Mouse (Mus musculus): ENCODE data around the gene A830031A19Rik. TPM values are rescaled to one million over a fixed set of nuclear protein-coding genes. Genes with fewer than 3 reads are reported as not detected.
A peak's percentile ranks its signal among the peaks of the same experiment; 100 is the strongest.

A830031A19Rik gene
- polyA plus RNA-seq, 1 experiment from 2014 or later, result not detected

DNA sequence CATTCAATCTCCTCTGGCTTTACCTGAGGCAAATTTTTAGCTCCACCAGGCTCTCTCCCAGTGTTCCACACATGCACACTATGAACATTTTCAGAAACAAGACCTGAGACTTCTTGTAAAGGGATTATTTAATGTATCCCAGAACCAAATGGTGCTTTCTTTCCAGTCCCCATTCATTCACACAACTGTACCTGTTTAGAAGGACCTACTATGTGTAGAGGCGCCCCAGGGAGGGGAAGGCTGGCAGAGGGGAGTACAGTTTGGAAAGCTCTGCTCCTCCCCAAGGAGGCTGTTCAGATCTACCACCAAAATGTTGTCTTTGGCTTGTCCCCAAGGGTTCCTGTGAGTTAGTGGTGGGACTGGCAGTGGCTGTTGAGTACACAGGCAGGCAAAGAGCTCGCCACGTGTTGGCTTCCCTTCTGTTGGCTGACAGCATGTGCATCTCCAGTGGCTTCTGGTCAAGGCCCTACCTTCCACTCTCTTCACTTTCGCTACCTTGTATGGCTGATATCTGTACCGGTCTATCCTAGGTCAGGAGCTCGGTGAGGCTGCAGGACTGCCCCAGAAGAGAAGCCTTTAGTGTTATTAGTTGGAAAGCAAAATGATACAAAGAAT lies 28.4 kb upstream of the A830031A19Rik start:
- Histone ChIP-seq H3K36me3 (0 out of 2 replicates have a peak, but pooled peaks cover 6% of the 10 kb centered on the region), H3K4me3 (no peak overlapping the region), H3K9me3 (no peaks in the 10 kb centered on the region), H3K27ac (no peak overlapping the region), H3K9ac (no peak overlapping the region), H3K4me2 (replicated peaks) (no peak overlapping the region), H3K27me3 (no peaks in the 10 kb centered on the region), H3K4me1 (peaks cover 53% of the 10 kb centered on the region)
- 78% methylated on average over 6 of the region's 6 CpGs for WGBS
- ATAC-seq (ENCODE audit: insufficient number of reproducible peaks, insufficient read depth, low FRiP score, low TSS enrichment), result no peak

DNA sequence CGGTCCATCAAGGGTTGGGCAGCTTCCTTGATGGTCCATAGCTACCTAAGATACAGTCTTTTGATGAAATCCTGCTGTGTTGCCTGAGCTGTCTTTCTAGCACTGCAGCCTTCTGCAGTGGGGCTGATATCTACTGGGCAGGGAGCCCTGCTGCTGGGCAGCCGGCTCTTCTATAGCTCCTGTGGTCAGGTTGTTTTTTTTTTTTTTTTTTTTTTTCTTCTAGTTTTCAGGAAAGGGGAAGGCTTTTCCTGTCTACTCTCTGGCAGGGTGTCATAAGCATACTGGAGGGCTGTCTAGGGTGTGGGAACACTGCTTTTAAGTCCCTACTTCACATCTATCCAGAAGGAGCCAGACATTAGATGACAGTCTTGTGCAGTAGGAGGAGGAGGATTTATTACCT lies 27.5 kb upstream of the A830031A19Rik start:
- Histone ChIP-seq H3K27ac (no peak overlapping the region), H3K9ac (no peak overlapping the region), H3K27me3 (no peaks in the 10 kb centered on the region), H3K36me3 (0 out of 2 replicates have a peak, but pooled peaks cover 6% of the 10 kb centered on the region), H3K4me3 (no peak overlapping the region), H3K4me2 (replicated peaks) (no peak overlapping the region), H3K4me1 (peaks cover 58% of the 10 kb centered on the region), H3K9me3 (no peaks in the 10 kb centered on the region)
- ATAC-seq (ENCODE audit: insufficient number of reproducible peaks, insufficient read depth, low FRiP score, low TSS enrichment), result no peak
- WGBS, result 62% methylated on average over 2 of the region's 2 CpGs

GRCm38 (mm10) chr11:24101625-24102024 lies 26.8 kb upstream of the A830031A19Rik start:
- H3K9me3 ChIP-seq, result no peaks in the 10 kb centered on the region
- H3K4me3 ChIP-seq, result no peak overlapping the region
- 88% methylated on average over 3 of the region's 3 CpGs for WGBS
- H3K9ac ChIP-seq, result no peak overlapping the region
- 0 out of 2 replicates have a peak, but pooled peaks cover 6% of the 10 kb centered on the region for H3K36me3 ChIP-seq
- peaks cover 65% of the 10 kb centered on the region for H3K4me1 ChIP-seq
- no peak overlapping the region for H3K27ac ChIP-seq
- no peaks in the 10 kb centered on the region for H3K27me3 ChIP-seq
- H3K4me2 ChIP-seq (replicated peaks), result no peak overlapping the region
- no peak for ATAC-seq (ENCODE audit: insufficient number of reproducible peaks, insufficient read depth, low FRiP score, low TSS enrichment)

DNA sequence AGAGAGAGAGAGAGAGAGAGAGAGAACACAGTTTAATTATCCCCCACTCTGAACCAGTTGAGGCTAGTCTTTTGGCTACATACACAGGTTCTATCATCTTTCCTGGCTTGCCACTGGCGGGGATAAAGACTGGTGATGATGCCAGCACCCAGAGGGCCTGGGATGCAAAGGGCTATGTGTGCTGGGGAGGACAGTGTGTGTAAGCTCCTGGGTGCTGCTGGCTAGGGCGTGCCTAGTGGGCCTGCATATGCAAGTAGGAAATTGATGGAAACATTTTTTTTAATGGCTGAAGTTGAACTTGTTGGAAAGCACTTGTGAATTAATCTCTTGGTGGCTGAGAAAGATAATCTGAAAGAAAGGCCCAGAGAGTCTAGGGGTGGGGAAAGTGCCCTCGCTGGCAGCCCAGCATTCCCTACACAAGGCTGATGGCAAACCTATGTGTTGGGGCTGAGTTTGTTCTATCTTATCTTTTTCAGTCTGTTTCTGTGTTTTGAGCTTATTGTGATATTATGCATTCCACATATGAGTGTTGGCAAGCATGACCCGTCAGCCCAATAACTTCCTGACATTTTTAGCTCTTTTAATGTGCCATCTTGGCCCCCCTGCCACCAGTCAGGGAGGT lies 25.7 kb upstream of the A830031A19Rik start:
- Histone ChIP-seq H3K9me3 (no peaks in the 10 kb centered on the region), H3K27me3 (no peaks in the 10 kb centered on the region), H3K9ac (no peak overlapping the region), H3K4me3 (no peak overlapping the region), H3K4me2 (replicated peaks) (no peak overlapping the region), H3K27ac (no peak overlapping the region), H3K36me3 (0 out of 2 replicates have a peak, but pooled peaks cover 6% of the 10 kb centered on the region), H3K4me1 (peaks cover 71% of the 10 kb centered on the region)
- 67% methylated on average over 4 of the region's 4 CpGs for WGBS
- ATAC-seq (ENCODE audit: insufficient number of reproducible peaks, insufficient read depth, low FRiP score, low TSS enrichment), result no peak

GRCm38 (mm10) chr11:24099886-24100293 lies 25.0 kb upstream of the A830031A19Rik start:
- ATAC-seq (ENCODE audit: insufficient number of reproducible peaks, insufficient read depth, low FRiP score, low TSS enrichment), result peak; percentile 45; the same call in 1 of the 2 replicates
- WGBS, result 40% methylated on average over 7 of the region's 7 CpGs
- Histone ChIP-seq H3K4me1 (peaks cover 78% of the 10 kb centered on the region), H3K27me3 (no peaks in the 10 kb centered on the region), H3K36me3 (0 out of 2 replicates have a peak, but pooled peaks cover 6% of the 10 kb centered on the region), H3K9me3 (no peaks in the 10 kb centered on the region), H3K4me3 (no peak overlapping the region), H3K4me2 (replicated peaks) (no peak overlapping the region; the same call in 1 of the 2 replicates), H3K9ac (no peak overlapping the region), H3K27ac (peak overlapping the region; percentile 58; the same call in 1 of the 2 replicates)

DNA sequence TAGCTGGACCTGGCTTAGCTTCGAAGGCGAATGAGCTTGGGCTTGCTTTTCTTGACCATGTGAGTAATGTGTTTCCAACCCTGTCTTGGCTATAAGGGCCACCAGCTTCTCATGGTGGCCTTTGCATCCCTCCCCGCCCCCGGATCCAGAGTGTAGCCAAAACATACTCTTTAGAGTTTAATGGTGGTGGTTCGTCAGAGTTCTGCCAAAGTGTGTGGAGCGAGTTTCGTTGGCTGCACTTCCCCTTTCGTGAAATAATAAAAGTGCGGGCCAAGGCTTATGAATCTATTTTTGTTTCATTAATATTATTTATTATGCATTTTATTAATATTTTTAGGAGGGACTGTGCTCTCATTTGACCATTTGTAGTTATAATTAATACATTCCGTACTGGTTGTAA lies 24.4 kb upstream of the A830031A19Rik start:
- Histone ChIP-seq H3K4me1 (peaks cover 85% of the 10 kb centered on the region), H3K4me3 (no peak overlapping the region), H3K9ac (no peak overlapping the region), H3K27ac (no peak overlapping the region), H3K4me2 (replicated peaks) (no peak overlapping the region), H3K27me3 (no peaks in the 10 kb centered on the region), H3K9me3 (no peaks in the 10 kb centered on the region), H3K36me3 (0 out of 2 replicates have a peak, but pooled peaks cover 6% of the 10 kb centered on the region)
- WGBS, result 88% methylated on average over 10 of the region's 10 CpGs
- ATAC-seq (ENCODE audit: insufficient number of reproducible peaks, insufficient read depth, low FRiP score, low TSS enrichment), result no peak

- no peaks in the 10 kb centered on the region for H3K9me3 ChIP-seq
- H3K9ac ChIP-seq, result no peak overlapping the region
- 46% methylated on average over 3 of the region's 3 CpGs for WGBS
- no peak overlapping the region for H3K4me2 ChIP-seq (replicated peaks)
- H3K27ac ChIP-seq, result no peak overlapping the region
- peaks cover 88% of the 10 kb centered on the region for H3K4me1 ChIP-seq
- ATAC-seq (ENCODE audit: insufficient number of reproducible peaks, insufficient read depth, low FRiP score, low TSS enrichment), result no peak
- H3K36me3 ChIP-seq, result 0 out of 2 replicates have a peak, but pooled peaks cover 6% of the 10 kb centered on the region
- H3K27me3 ChIP-seq, result no peaks in the 10 kb centered on the region
- no peak overlapping the region for H3K4me3 ChIP-seq
Measured at GRCm38 (mm10) chr11:24098662-24099061, 23.8 kb upstream of the A830031A19Rik start.

DNA sequence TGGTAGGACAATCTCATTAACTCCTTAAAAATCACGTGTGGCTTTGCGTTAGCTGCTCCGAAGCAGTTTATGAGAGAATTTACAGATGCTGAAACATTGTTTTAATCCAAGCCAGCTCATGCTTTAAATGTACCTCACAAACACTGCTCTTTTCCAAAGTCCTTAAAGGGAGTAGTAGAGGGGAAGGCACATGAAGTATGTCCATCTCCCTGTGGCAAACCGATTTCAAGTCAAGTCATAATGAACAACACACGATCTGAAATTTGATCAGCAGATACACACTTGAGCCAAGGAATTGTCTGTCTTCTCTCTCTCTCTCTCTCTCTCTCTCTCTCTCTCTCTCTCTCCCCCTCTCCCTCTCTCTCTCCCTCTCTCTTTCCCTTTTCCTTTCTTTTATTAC lies 23.2 kb upstream of the A830031A19Rik start:
- Histone ChIP-seq H3K36me3 (0 out of 2 replicates have a peak, but pooled peaks cover 6% of the 10 kb centered on the region), H3K4me3 (no peak overlapping the region), H3K9me3 (no peaks in the 10 kb centered on the region), H3K27ac (no peak overlapping the region), H3K4me2 (replicated peaks) (no peak overlapping the region), H3K4me1 (peaks cover 85% of the 10 kb centered on the region), H3K27me3 (no peaks in the 10 kb centered on the region), H3K9ac (no peak overlapping the region)
- ATAC-seq (ENCODE audit: insufficient number of reproducible peaks, insufficient read depth, low FRiP score, low TSS enrichment), result no peak
- WGBS, result 48% methylated on average over 5 of the region's 5 CpGs

GRCm38 (mm10) chr11:24097026-24097425 lies 22.2 kb upstream of the A830031A19Rik start:
- 0 out of 2 replicates have a peak overlapping the region, but pooled peaks have one; percentile 1 for H3K4me2 ChIP-seq (replicated peaks)
- no peaks in the 10 kb centered on the region for H3K27me3 ChIP-seq
- 0 out of 2 replicates have a peak, but pooled peaks cover 6% of the 10 kb centered on the region for H3K36me3 ChIP-seq
- H3K4me3 ChIP-seq, result no peak overlapping the region
- ATAC-seq (ENCODE audit: insufficient number of reproducible peaks, insufficient read depth, low FRiP score, low TSS enrichment), result no peak
- H3K9me3 ChIP-seq, result no peaks in the 10 kb centered on the region
- WGBS, result 23% methylated on average over 6 of the region's 6 CpGs
- 0 out of 2 replicates have a peak overlapping the region, but pooled peaks have one; percentile 41 for H3K27ac ChIP-seq
- no peak overlapping the region for H3K9ac ChIP-seq
- H3K4me1 ChIP-seq, result peaks cover 82% of the 10 kb centered on the region

DNA sequence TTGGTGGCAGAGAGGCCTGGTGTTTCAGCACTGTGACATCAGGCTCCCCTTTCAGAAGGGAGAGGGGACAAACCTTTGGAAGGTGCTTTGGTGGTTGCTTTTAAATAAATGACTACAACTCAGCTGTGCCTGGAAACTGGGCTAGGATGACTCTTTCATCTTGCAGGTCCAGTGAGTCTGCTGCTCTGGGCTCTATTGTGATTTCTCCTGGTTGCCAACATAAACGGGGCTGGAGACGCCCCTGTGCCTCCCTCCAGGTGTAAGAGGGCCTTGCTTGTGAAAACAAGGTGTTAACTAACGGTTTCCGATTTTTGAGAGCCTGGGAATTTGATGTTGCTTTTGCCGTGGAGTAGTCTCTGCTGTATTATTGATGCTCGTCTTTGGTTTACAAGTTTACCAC lies 21.6 kb upstream of the A830031A19Rik start:
- H3K4me1 ChIP-seq, result peaks cover 81% of the 10 kb centered on the region
- 31% methylated on average over 6 of the region's 6 CpGs for WGBS
- 0 out of 2 replicates have a peak, but pooled peaks cover under 1% of the 10 kb centered on the region for H3K36me3 ChIP-seq
- H3K4me2 ChIP-seq (replicated peaks), result 0 out of 2 replicates have a peak overlapping the region, but pooled peaks have one; percentile 1
- no peaks in the 10 kb centered on the region for H3K9me3 ChIP-seq
- ATAC-seq (ENCODE audit: insufficient number of reproducible peaks, insufficient read depth, low FRiP score, low TSS enrichment), result no peak
- H3K27ac ChIP-seq, result peak overlapping the region; percentile 66
- H3K9ac ChIP-seq, result no peak overlapping the region
- no peak overlapping the region for H3K4me3 ChIP-seq
- no peaks in the 10 kb centered on the region for H3K27me3 ChIP-seq

GRCm38 (mm10) chr11:24095656-24096353 lies 21.0 kb upstream of the A830031A19Rik start:
- H3K4me1 ChIP-seq, result peaks cover 76% of the 10 kb centered on the region
- ATAC-seq (ENCODE audit: insufficient number of reproducible peaks, insufficient read depth, low FRiP score, low TSS enrichment), result no peak
- no peaks in the 10 kb centered on the region for H3K9me3 ChIP-seq
- 70% methylated on average over 7 of the region's 7 CpGs for WGBS
- H3K27ac ChIP-seq, result 0 out of 2 replicates have a peak overlapping the region, but pooled peaks have one; percentile 66
- no peak overlapping the region for H3K4me3 ChIP-seq
- no peaks in the 10 kb centered on the region for H3K27me3 ChIP-seq
- H3K36me3 ChIP-seq, result no peaks in the 10 kb centered on the region
- H3K4me2 ChIP-seq (replicated peaks), result no peak overlapping the region
- H3K9ac ChIP-seq, result no peak overlapping the region
